ENCODE assay signal across 28 mouse cellular contexts in the genomic region with DNA sequence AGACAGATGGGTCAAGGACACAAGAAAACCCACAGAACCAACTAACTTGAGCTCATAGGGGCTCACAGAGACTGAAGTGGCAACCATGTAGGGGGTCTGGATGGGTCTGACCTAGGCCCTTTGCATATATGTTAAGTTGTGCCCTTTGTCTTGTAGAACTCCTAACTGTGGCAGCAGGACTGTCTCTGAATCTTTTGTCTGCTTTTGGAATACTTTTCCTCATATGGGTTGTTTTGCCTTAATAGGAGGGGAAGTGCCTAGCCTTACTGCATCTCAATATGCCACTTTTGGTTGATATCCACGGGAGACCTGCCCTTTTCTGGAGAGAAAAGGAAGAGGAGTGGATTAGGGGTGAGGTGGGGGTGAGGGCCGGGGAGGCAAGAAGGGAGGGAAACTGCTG.
"Had no signal": no experiment of that assay in that cellular context is flagged by ENCODE, and none has a peak within 500 bp of the region (broad histone marks: within the 10 kb centered on the region; RNA-seq: fewer than 3 reads in every experiment).

No protein-coding gene starts in this region.

- H3K4me1 ChIP-seq: heart, embryonic 12.5 days; heart, embryonic 13.5 days; heart, embryonic 15.5 days; hindbrain, embryonic 10.5 days; hindbrain, embryonic 12.5 days; hindbrain, embryonic 13.5 days; hindbrain, embryonic 15.5 days; intestine, embryonic 15.5 days; kidney, embryonic 15.5 days had no signal

- H3K36me3 ChIP-seq: heart, embryonic 12.5 days; heart, embryonic 13.5 days; heart, embryonic 15.5 days; hindbrain, embryonic 10.5 days; hindbrain, embryonic 12.5 days; hindbrain, embryonic 13.5 days; hindbrain, embryonic 15.5 days; intestine, embryonic 15.5 days; kidney, embryonic 15.5 days had no signal

- H3K27me3 ChIP-seq: heart, embryonic 12.5 days; heart, embryonic 13.5 days; heart, embryonic 15.5 days; hindbrain, embryonic 12.5 days; hindbrain, embryonic 13.5 days; hindbrain, embryonic 15.5 days; intestine, embryonic 15.5 days; kidney, embryonic 15.5 days had no signal

- H3K9me3 ChIP-seq: heart, embryonic 12.5 days; heart, embryonic 13.5 days; heart, embryonic 15.5 days; hindbrain, embryonic 10.5 days; hindbrain, embryonic 12.5 days; hindbrain, embryonic 13.5 days; hindbrain, embryonic 15.5 days; intestine, embryonic 15.5 days; kidney, embryonic 15.5 days had no signal

- DNase-seq: heart, postnatal 10 days; heart, postnatal 14 days; heart, postnatal 36 days; kidney, adult 11 months; kidney, adult 18-20 months; kidney, adult 2 months; kidney, adult 8-10 months; kidney, adult 9 months; kidney, postnatal 10 days; kidney, postnatal 14 days; kidney, postnatal 36 days; kidney, postnatal 4 days; layer of hippocampus, adult 9-11 months; layer of hippocampus, postnatal 36 days had no signal

- H3K27ac ChIP-seq: heart, embryonic 13.5 days; heart, embryonic 15.5 days; hindbrain, embryonic 10.5 days; hindbrain, embryonic 12.5 days; hindbrain, embryonic 13.5 days; hindbrain, embryonic 14.5 days; hindbrain, embryonic 15.5 days; hindbrain, postnatal 0 days; intestine, embryonic 15.5 days; kidney, embryonic 15.5 days; kidney, postnatal 0 days; layer of hippocampus, adult 2 months; left cerebral cortex, adult 2 months had no signal

- H3K4me3 ChIP-seq: heart, embryonic 12.5 days; heart, embryonic 13.5 days; heart, embryonic 15.5 days; hindbrain, embryonic 10.5 days; hindbrain, embryonic 12.5 days; hindbrain, embryonic 13.5 days; hindbrain, embryonic 15.5 days; intestine, embryonic 15.5 days; kidney, embryonic 15.5 days; layer of hippocampus, adult 2 months; left cerebral cortex, adult 2 months had no signal
